Mouse (Mus musculus): ENCODE measurements around the gene Tgfb1i1.

Tgfb1i1 gene

GRCm38 (mm10) chr7:128288923-128289544, 42.4 kb downstream of the Tgfb1i1 start:
- no peak for DNase-seq (ENCODE audit: inconsistent ontology term)

- no peak for DNase-seq (ENCODE audit: inconsistent ontology term)
Observed at GRCm38 (mm10) chr7:128294785-128295184, 48.2 kb downstream of the Tgfb1i1 start.

- DNase-seq (ENCODE audit: inconsistent ontology term): no peak
Observed at GRCm38 (mm10) chr7:128296514-128296913, 49.9 kb downstream of the Tgfb1i1 start.

- DNase-seq (ENCODE audit: inconsistent ontology term): no peak
Observed at GRCm38 (mm10) chr7:128297291-128297616, 50.6 kb downstream of the Tgfb1i1 start.

GRCm38 (mm10) chr7:128297617-128298480, 51.2 kb downstream of the Tgfb1i1 start, which contains the start of gene BC017158:
Gene BC017158, minus strand, starts transcription at chr7:128298170.
- DNase-seq (ENCODE audit: inconsistent ontology term): peak; percentile 77

GRCm38 (mm10) chr7:128298481-128299342, 52.1 kb downstream of the Tgfb1i1 start:
- no peak for DNase-seq (ENCODE audit: inconsistent ontology term)

- DNase-seq (ENCODE audit: inconsistent ontology term): no peak
Observed at GRCm38 (mm10) chr7:128300952-128301351, 54.3 kb downstream of the Tgfb1i1 start.

GRCm38 (mm10) chr7:128302151-128302550, 55.5 kb downstream of the Tgfb1i1 start:
- no peak for DNase-seq (ENCODE audit: inconsistent ontology term)

GRCm38 (mm10) chr7:128304198-128304597, 57.6 kb downstream of the Tgfb1i1 start:
- no peak for DNase-seq (ENCODE audit: inconsistent ontology term)

- peak; percentile 55 for DNase-seq (ENCODE audit: inconsistent ontology term)
Observed at GRCm38 (mm10) chr7:128304907-128305306, 58.3 kb downstream of the Tgfb1i1 start.

Data from Muller cell, postnatal 12 days (primary cell).